Mouse (Mus musculus): ENCODE results near the gene Mgll.

DNA sequence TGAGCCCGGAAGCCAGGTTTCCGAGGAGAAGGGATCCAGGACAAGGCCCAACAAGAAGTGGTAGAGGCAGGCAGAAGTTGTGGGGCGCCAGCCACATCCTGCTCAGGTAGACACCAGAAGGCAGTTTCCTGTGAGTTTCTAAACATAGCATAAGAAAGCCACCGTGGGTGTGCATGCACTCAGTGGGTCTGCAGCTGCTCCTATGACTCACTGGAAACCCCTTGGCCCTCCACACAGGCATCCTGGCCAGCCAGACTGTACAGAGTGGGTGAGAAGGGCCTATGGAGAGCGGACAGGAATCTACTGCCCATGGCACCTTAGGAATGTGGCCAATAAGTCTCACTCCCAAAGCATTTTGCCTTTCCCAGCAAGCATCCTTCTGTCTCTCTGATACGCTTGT is 45.5 kb downstream of the Mgll start:
- no peak for TF ChIP-seq CTCF (conservative IDR thresholded peaks at IDR 0.05; ENCODE audit: insufficient read depth, insufficient read length, low read depth, low read length)
- no peak for TF ChIP-seq POLR2A (IDR thresholded peaks at IDR 0.05; ENCODE audit: low read depth, low read length)

Measured in kidney, adult 2 months (tissue).